ENCODE assay signal across 8 mouse cellular contexts in the genomic region with DNA sequence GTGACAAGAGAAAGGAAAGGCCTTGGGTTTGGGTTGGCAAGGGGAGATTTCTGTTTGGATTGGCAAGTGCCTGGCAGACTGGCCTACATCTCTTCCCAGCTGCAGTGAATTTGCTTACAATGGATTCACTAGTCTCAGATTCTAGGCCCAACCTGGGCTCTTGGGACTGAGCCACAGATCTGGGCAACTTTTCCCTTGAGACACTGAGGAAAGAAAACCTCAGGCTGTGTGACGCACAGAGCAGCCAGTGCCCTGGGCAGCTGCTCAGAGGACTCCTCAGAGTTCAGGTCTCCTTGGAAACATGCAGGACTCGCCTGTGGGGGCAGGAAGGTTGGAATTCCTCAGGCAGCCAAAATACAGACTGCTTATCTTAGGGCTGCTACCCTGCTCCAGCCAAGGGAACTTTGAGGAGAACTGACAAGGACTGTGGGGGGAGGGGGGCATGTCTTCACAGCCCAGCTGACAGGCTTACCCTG. TPM values are rescaled to one million over a fixed set of nuclear protein-coding genes. Genes with fewer than 3 reads are reported as not detected.
DNase-seq lines count a peak whose midpoint lies in the region; ATAC-seq lines count a peak whose summit lies in the region.

No protein-coding gene starts in this region.

- no peak overlapping the region for H3K4me2 ChIP-seq in midbrain, embryonic 16.5 days (ENCODE audit: low read length)
- H3K4me2 ChIP-seq in heart, embryonic 11.5 days: no peak overlapping the region
- H3K4me2 ChIP-seq in stomach, embryonic 16.5 days (ENCODE audit: low read depth, low read length): no peak overlapping the region

- peaks cover 26% of the 10 kb centered on the region for H3K36me3 ChIP-seq in midbrain, embryonic 16.5 days (ENCODE audit: control insufficient read depth, insufficient read depth, low read length)
- H3K36me3 ChIP-seq in midbrain, embryonic 10.5 days: peaks cover 97% of the 10 kb centered on the region
- peaks cover 38% of the 10 kb centered on the region for H3K36me3 ChIP-seq in heart, embryonic 11.5 days (ENCODE audit: control insufficient read depth, insufficient read depth, low read length)
- H3K36me3 ChIP-seq in stomach, embryonic 16.5 days (ENCODE audit: control insufficient read depth, insufficient read depth, low read length): peaks cover 17% of the 10 kb centered on the region

- H3K9ac ChIP-seq in midbrain, embryonic 16.5 days (ENCODE audit: low read depth, low read length): no peak overlapping the region
- 0 out of 2 replicates have a peak overlapping the region, but pooled peaks have one; percentile 40 for H3K9ac ChIP-seq in heart, embryonic 11.5 days (ENCODE audit: low read depth, low read length)
- H3K9ac ChIP-seq in stomach, embryonic 16.5 days (ENCODE audit: low read length): no peak overlapping the region

- 65% methylated on average over 2 of the region's 2 CpGs for WGBS in midbrain, embryonic 16.5 days
- WGBS in midbrain, embryonic 10.5 days: 70% methylated on average over 2 of the region's 2 CpGs
- 20% methylated on average over 2 of the region's 2 CpGs for WGBS in heart, embryonic 11.5 days (ENCODE audit: insufficient replicate concordance)
- 45% methylated on average over 2 of the region's 2 CpGs for WGBS in stomach, embryonic 16.5 days

- no peak overlapping the region for H3K4me3 ChIP-seq in midbrain, embryonic 16.5 days (ENCODE audit: low read depth, low read length)
- H3K4me3 ChIP-seq in midbrain, embryonic 10.5 days: no peak overlapping the region
- no peak overlapping the region for H3K4me3 ChIP-seq in heart, embryonic 11.5 days (ENCODE audit: low read depth, low read length)
- no peak overlapping the region for H3K4me3 ChIP-seq in stomach, embryonic 16.5 days (replicated peaks; ENCODE audit: low read length)

- no peak for DNase-seq in midbrain, embryonic 10.5 days (ENCODE audit: low spot score)
- peak; percentile 73 to 74 for DNase-seq in adrenal gland, postnatal 36 days
- DNase-seq in kidney, postnatal 25 days: peak; percentile 25 to 70
- no peak for DNase-seq in cerebellum, postnatal 36 days

- ATAC-seq in midbrain, embryonic 16.5 days: 0 out of 2 replicates have a peak, but pooled peaks have one; percentile 32
- peak; percentile 72 for ATAC-seq in heart, embryonic 11.5 days (replicated peaks; ENCODE audit: insufficient number of reproducible peaks, low FRiP score, low TSS enrichment)
- no peak for ATAC-seq in stomach, embryonic 16.5 days (ENCODE audit: insufficient read depth, low FRiP score)
- no peak for ATAC-seq in erythroid progenitor cell, adult 5-6 weeks (replicated peaks; ENCODE audit: low FRiP score, poor library complexity, severe bottlenecking)

- H3K27me3 ChIP-seq in midbrain, embryonic 16.5 days (ENCODE audit: control insufficient read depth, insufficient read depth, low read depth, low read length): no peaks in the 10 kb centered on the region
- no peaks in the 10 kb centered on the region for H3K27me3 ChIP-seq in midbrain, embryonic 10.5 days (ENCODE audit: low read depth, poor library complexity, severe bottlenecking)
- H3K27me3 ChIP-seq in heart, embryonic 11.5 days (ENCODE audit: control insufficient read depth, insufficient read depth, low read length): no peaks in the 10 kb centered on the region
- H3K27me3 ChIP-seq in stomach, embryonic 16.5 days (ENCODE audit: control insufficient read depth, insufficient read depth, low read length): no peaks in the 10 kb centered on the region

- H3K9me3 ChIP-seq in midbrain, embryonic 16.5 days (replicated peaks; ENCODE audit: control insufficient read depth, low read length, poor library complexity, severe bottlenecking): no peaks in the 10 kb centered on the region
- no peaks in the 10 kb centered on the region for H3K9me3 ChIP-seq in midbrain, embryonic 10.5 days (replicated peaks)
- no peaks in the 10 kb centered on the region for H3K9me3 ChIP-seq in heart, embryonic 11.5 days (replicated peaks; ENCODE audit: control insufficient read depth, low read length)
- no peaks in the 10 kb centered on the region for H3K9me3 ChIP-seq in stomach, embryonic 16.5 days (replicated peaks; ENCODE audit: control insufficient read depth, low read length)

- H3K27ac ChIP-seq in midbrain, embryonic 16.5 days (ENCODE audit: low read length): no peak overlapping the region
- H3K27ac ChIP-seq in midbrain, embryonic 10.5 days (replicated peaks): no peak overlapping the region
- peak overlapping the region; percentile 70 for H3K27ac ChIP-seq in heart, embryonic 11.5 days (ENCODE audit: low read depth, low read length)
- H3K27ac ChIP-seq in stomach, embryonic 16.5 days (ENCODE audit: low read length): peak overlapping the region; percentile 47; the same call in 1 of the 2 replicates

- no peaks in the 10 kb centered on the region for H3K4me1 ChIP-seq in midbrain, embryonic 16.5 days (ENCODE audit: control insufficient read depth, insufficient read depth, low read length)
- H3K4me1 ChIP-seq in midbrain, embryonic 10.5 days: no peaks in the 10 kb centered on the region
- peaks cover 31% of the 10 kb centered on the region for H3K4me1 ChIP-seq in heart, embryonic 11.5 days (ENCODE audit: control insufficient read depth, insufficient read depth, low read length)
- H3K4me1 ChIP-seq in stomach, embryonic 16.5 days (ENCODE audit: control insufficient read depth, insufficient read depth, low read length): no peaks in the 10 kb centered on the region

RNA-seq across cellular contexts. Expression of a gene that starts 25.3 kb away (rescaled TPM):
- 18.6 and 19.6 TPM in 2 replicates for polyA plus RNA-seq in midbrain, embryonic 16.5 days (2015; fragmentation: Nextera tagmentation; extraction: Ambion mirVana)
- polyA plus RNA-seq in midbrain, embryonic 10.5 days (2016; fragmentation: Nextera tagmentation; extraction: Ambion mirVana): 40.2 and 43.0 TPM in 2 replicates
- 10 to 100 TPM; 71.2 to 75.2 TPM for total RNA-seq in adrenal gland, postnatal 36 days (2021)
- polyA plus RNA-seq in heart, embryonic 11.5 days (2014; fragmentation: Nextera tagmentation; extraction: Ambion mirVana): 21.4 and 24.2 TPM in 2 replicates
- polyA plus RNA-seq in stomach, embryonic 16.5 days (2015; fragmentation: Nextera tagmentation; extraction: Ambion mirVana): 26.4 and 30.4 TPM in 2 replicates
- 7.9 and 21.4 TPM in 2 replicates for total RNA-seq in erythroid progenitor cell, adult 5-6 weeks (2015; ENCODE audit: low replicate concordance)
- 5.9 and 6.7 TPM in 2 replicates for total RNA-seq in erythroid progenitor cell, adult 5-6 weeks (2017; ENCODE audit: low replicate concordance)

RNA-seq across cellular contexts. Expression of a gene that starts 25.6 kb away (rescaled TPM):
- 75.6 and 84.6 TPM in 2 replicates for polyA plus RNA-seq in midbrain, embryonic 16.5 days (2015; fragmentation: Nextera tagmentation; extraction: Ambion mirVana)
- polyA plus RNA-seq in midbrain, embryonic 10.5 days (2016; fragmentation: Nextera tagmentation; extraction: Ambion mirVana): 139 and 147 TPM in 2 replicates
- total RNA-seq in adrenal gland, postnatal 36 days (2021): 10 to 100 TPM; 91.6 to 98.1 TPM
- polyA plus RNA-seq in heart, embryonic 11.5 days (2014; fragmentation: Nextera tagmentation; extraction: Ambion mirVana): 117 and 121 TPM in 2 replicates
- 88.1 and 90.8 TPM in 2 replicates for polyA plus RNA-seq in stomach, embryonic 16.5 days (2015; fragmentation: Nextera tagmentation; extraction: Ambion mirVana)
- 55.1 and 91.0 TPM in 2 replicates for total RNA-seq in erythroid progenitor cell, adult 5-6 weeks (2015; ENCODE audit: low replicate concordance)
- 42.0 and 47.4 TPM in 2 replicates for total RNA-seq in erythroid progenitor cell, adult 5-6 weeks (2017; ENCODE audit: low replicate concordance)

Comparison
In these comparisons a context has a peak if more than half of its experiments do, and no peak if none do; other contexts are left out.
1. ATAC-seq: peak in midbrain, embryonic 16.5 days (single experiment) and heart, embryonic 11.5 days (single experiment); none in stomach, embryonic 16.5 days (single experiment) and erythroid progenitor cell, adult 5-6 weeks (single experiment).
2. H3K27ac ChIP-seq: peak in heart, embryonic 11.5 days (single experiment) and stomach, embryonic 16.5 days (single experiment); none in midbrain, embryonic 16.5 days (single experiment) and midbrain, embryonic 10.5 days (single experiment).
3. DNase-seq: peak in adrenal gland, postnatal 36 days (2 of 2) and kidney, postnatal 25 days (2 of 2); none in midbrain, embryonic 10.5 days (single experiment) and cerebellum, postnatal 36 days (0 of 2).